Mouse (Mus musculus): ENCODE data around the gene Ppp2r5c.

Gene Ppp2r5c

GRCm38 (mm10) chr12:110556861-110557628 is 110.1 kb downstream of the Ppp2r5c start:
- DNase-seq (ENCODE audit: low spot score) = peak; percentile 53

GRCm38 (mm10) chr12:110558175-110558574 is 111.3 kb downstream of the Ppp2r5c start:
- no peak for DNase-seq (ENCODE audit: low spot score)

- no peak for DNase-seq (ENCODE audit: low spot score)
These were observed 116.5 kb downstream of the Ppp2r5c start for GRCm38 (mm10) chr12:110563383-110563782.

GRCm38 (mm10) chr12:110564848-110565247 is 117.9 kb downstream of the Ppp2r5c start:
- DNase-seq (ENCODE audit: low spot score) = no peak

GRCm38 (mm10) chr12:110566366-110566765 is 119.4 kb downstream of the Ppp2r5c start:
- DNase-seq (ENCODE audit: low spot score) = no peak

- DNase-seq (ENCODE audit: low spot score) = no peak
These were observed 124.1 kb downstream of the Ppp2r5c start for GRCm38 (mm10) chr12:110571050-110571449.

GRCm38 (mm10) chr12:110572351-110572750 is 125.4 kb downstream of the Ppp2r5c start:
- no peak for DNase-seq (ENCODE audit: low spot score)

GRCm38 (mm10) chr12:110573635-110574034 is 126.7 kb downstream of the Ppp2r5c start:
- no peak for DNase-seq (ENCODE audit: low spot score)

- DNase-seq (ENCODE audit: low spot score) = no peak
These were observed 129.0 kb downstream of the Ppp2r5c start for GRCm38 (mm10) chr12:110575926-110576325.

GRCm38 (mm10) chr12:110578333-110578732 is 131.4 kb downstream of the Ppp2r5c start:
- no peak for DNase-seq (ENCODE audit: low spot score)

- DNase-seq (ENCODE audit: low spot score) = no peak
These were observed 141.7 kb downstream of the Ppp2r5c start for GRCm38 (mm10) chr12:110588622-110589021.

GRCm38 (mm10) chr12:110590804-110591259 is 143.9 kb downstream of the Ppp2r5c start:
- no peak for DNase-seq (ENCODE audit: low spot score)

- DNase-seq (ENCODE audit: low spot score) = peak; percentile 100
These were observed 144.5 kb downstream of the Ppp2r5c start for GRCm38 (mm10) chr12:110591260-110591883.

- peak; percentile 62 for DNase-seq (ENCODE audit: low spot score)
These were observed 151.6 kb downstream of the Ppp2r5c start for GRCm38 (mm10) chr12:110598527-110598926.

- no peak for DNase-seq (ENCODE audit: low spot score)
These were observed 152.9 kb downstream of the Ppp2r5c start for GRCm38 (mm10) chr12:110599791-110600190.

- no peak for DNase-seq (ENCODE audit: low spot score)
These were observed 153.5 kb downstream of the Ppp2r5c start for GRCm38 (mm10) chr12:110600225-110600991.

- DNase-seq (ENCODE audit: low spot score) = peak; percentile 94
These were observed 154.6 kb downstream of the Ppp2r5c start, which contains the start of gene Dync1h1 for GRCm38 (mm10) chr12:110601241-110602218. TSS of gene Dync1h1 (plus strand) at chr12:110601452.

GRCm38 (mm10) chr12:110606161-110606560 is 159.2 kb downstream of the Ppp2r5c start:
- DNase-seq (ENCODE audit: low spot score) = peak; percentile 11

- DNase-seq (ENCODE audit: low spot score) = no peak
These were observed 159.8 kb downstream of the Ppp2r5c start for GRCm38 (mm10) chr12:110606676-110607075.

- DNase-seq (ENCODE audit: low spot score) = peak; percentile 79
These were observed 161.7 kb downstream of the Ppp2r5c start for GRCm38 (mm10) chr12:110608460-110609152.

GRCm38 (mm10) chr12:110609153-110609497 is 162.2 kb downstream of the Ppp2r5c start:
- DNase-seq (ENCODE audit: low spot score) = no peak
